Comparison of ENCODE assay signal across 18 mouse cellular contexts in genomic region chr2:164518266-164519170, GRCm38 (mm10). TPM values are rescaled to one million over a fixed set of nuclear protein-coding genes. Genes with fewer than 3 reads are reported as not detected.
DNase-seq lines count a peak whose midpoint lies in the region; ATAC-seq and TF ChIP-seq lines count a peak whose summit lies in the region.
"Had no signal": no experiment of that assay in that cellular context is flagged by ENCODE, and none has a peak within 500 bp of the region (broad histone marks: within the 10 kb centered on the region; RNA-seq: fewer than 3 reads in every experiment).

No protein-coding gene starts in this region.

- H3K27me3 ChIP-seq in heart, embryonic 15.5 days = peaks cover 17% of the 10 kb centered on the region
- no peaks in the 10 kb centered on the region for H3K27me3 ChIP-seq in intestine, embryonic 14.5 days (replicated peaks; ENCODE audit: control insufficient read depth, insufficient read depth, low read length)
- H3K27me3 ChIP-seq in stomach, postnatal 0 days (ENCODE audit: control insufficient read depth, insufficient read depth, low read length) = no peaks in the 10 kb centered on the region
- H3K27me3 ChIP-seq: midbrain, embryonic 13.5 days had no signal

- no peaks in the 10 kb centered on the region for H3K9me3 ChIP-seq in heart, embryonic 15.5 days (replicated peaks)
- H3K9me3 ChIP-seq in intestine, embryonic 14.5 days (ENCODE audit: control insufficient read depth, low read length) = no peaks in the 10 kb centered on the region
- H3K9me3 ChIP-seq in stomach, postnatal 0 days (ENCODE audit: control insufficient read depth, low read length) = no peaks in the 10 kb centered on the region
- H3K9me3 ChIP-seq: midbrain, embryonic 13.5 days had no signal

- 34% methylated on average over 11 of the region's 11 CpGs for WGBS in heart, embryonic 15.5 days
- 32% methylated on average over 11 of the region's 11 CpGs for WGBS in intestine, embryonic 14.5 days
- 34% methylated on average over 11 of the region's 11 CpGs for WGBS in stomach, postnatal 0 days

- peaks cover 9% of the 10 kb centered on the region for H3K4me1 ChIP-seq in heart, embryonic 15.5 days (replicated peaks)
- peaks cover 17% of the 10 kb centered on the region; the same call in 1 of the 2 replicates for H3K4me1 ChIP-seq in intestine, embryonic 14.5 days (replicated peaks; ENCODE audit: control insufficient read depth, insufficient read depth, low read length)
- H3K4me1 ChIP-seq in stomach, postnatal 0 days (replicated peaks; ENCODE audit: control insufficient read depth, insufficient read depth) = no peaks in the 10 kb centered on the region
- H3K4me1 ChIP-seq: midbrain, embryonic 13.5 days had no signal

- no peak overlapping the region for H3K4me2 ChIP-seq in heart, embryonic 15.5 days
- H3K4me2 ChIP-seq in intestine, embryonic 14.5 days (ENCODE audit: low read length) = peak overlapping the region; percentile 13; the same call in 1 of the 2 replicates
- H3K4me2 ChIP-seq in stomach, postnatal 0 days (replicated peaks; ENCODE audit: low read depth) = no peak overlapping the region
- H3K4me2 ChIP-seq: midbrain, embryonic 13.5 days had no signal

- no peak overlapping the region for H3K9ac ChIP-seq in heart, embryonic 15.5 days
- no peak overlapping the region for H3K9ac ChIP-seq in intestine, embryonic 14.5 days (ENCODE audit: low read length)
- H3K9ac ChIP-seq in stomach, postnatal 0 days (ENCODE audit: low read length) = no peak overlapping the region
- H3K9ac ChIP-seq: liver, embryonic 14.5 days; midbrain, embryonic 13.5 days had no signal

- no peak for TF ChIP-seq CTCF in stomach, postnatal 0 days (IDR thresholded peaks at IDR 0.05; ENCODE audit: low read depth)

- H3K27ac ChIP-seq in heart, embryonic 15.5 days = peak overlapping the region; percentile 50
- H3K27ac ChIP-seq in intestine, embryonic 14.5 days (ENCODE audit: low read depth) = peak overlapping the region; percentile 91
- peak overlapping the region; percentile 71 for H3K27ac ChIP-seq in stomach, postnatal 0 days (replicated peaks)
- H3K27ac ChIP-seq: layer of hippocampus, adult 2 months; liver, embryonic 14.5 days; midbrain, embryonic 13.5 days had no signal

- no peak for TF ChIP-seq EP300 in stomach, postnatal 0 days (optimal IDR thresholded peaks at IDR 0.05)

- no peak for ATAC-seq in heart, embryonic 15.5 days (replicated peaks; ENCODE audit: insufficient number of reproducible peaks, insufficient read depth, low FRiP score, low read depth)
- peak; percentile 58 for ATAC-seq in intestine, embryonic 14.5 days (replicated peaks; ENCODE audit: low FRiP score, low TSS enrichment, low read depth)
- ATAC-seq in stomach, postnatal 0 days (ENCODE audit: low FRiP score, low TSS enrichment) = no peak
- ATAC-seq: inflammation-experienced regulatory T-cells, adult 6 months; midbrain, embryonic 13.5 days had no signal

- H3K36me3 ChIP-seq in heart, embryonic 15.5 days = no peaks in the 10 kb centered on the region
- no peaks in the 10 kb centered on the region for H3K36me3 ChIP-seq in intestine, embryonic 14.5 days (ENCODE audit: control insufficient read depth, insufficient read depth, low read length)
- H3K36me3 ChIP-seq in stomach, postnatal 0 days (ENCODE audit: control insufficient read depth, insufficient read depth, low read length) = no peaks in the 10 kb centered on the region
- H3K36me3 ChIP-seq: midbrain, embryonic 13.5 days had no signal

- DNase-seq in heart, adult 11 months = no peak
- DNase-seq in right cerebral cortex, postnatal 14 days = peak; percentile 48
- no peak for DNase-seq in right cerebral cortex, postnatal 25 days
- DNase-seq in intestine, embryonic 14.5 days (ENCODE audit: low spot score) = peak; percentile 80
- no peak for DNase-seq in stomach, postnatal 0 days (ENCODE audit: low spot score)
- DNase-seq in adrenal gland, postnatal 25 days = no peak
- no peak for DNase-seq in urinary bladder, postnatal 25 days (ENCODE audit: low spot score)

- no peak overlapping the region for H3K4me3 ChIP-seq in heart, embryonic 15.5 days
- H3K4me3 ChIP-seq in intestine, embryonic 14.5 days (ENCODE audit: low read depth, low read length) = no peak overlapping the region
- H3K4me3 ChIP-seq in stomach, postnatal 0 days (ENCODE audit: low read depth, low read length) = no peak overlapping the region
- H3K4me3 ChIP-seq: layer of hippocampus, adult 2 months; midbrain, embryonic 13.5 days had no signal

RNA-seq across cellular contexts. Expression of gene Pigt, which starts 21.2 kb away (rescaled TPM):
- polyA plus RNA-seq in heart, embryonic 15.5 days (2015; fragmentation: Nextera tagmentation; extraction: Ambion mirVana) = 42.1 and 54.1 TPM in 2 replicates
- 72.4 and 79.7 TPM in 2 replicates for polyA plus RNA-seq in intestine, embryonic 14.5 days (2014; fragmentation: Nextera tagmentation; extraction: Ambion mirVana)
- polyA plus RNA-seq in stomach, postnatal 0 days (2015; fragmentation: Nextera tagmentation; extraction: Ambion mirVana) = 53.6 and 54.7 TPM in 2 replicates
- 98.3 and 99.7 TPM in 2 replicates for total RNA-seq in adrenal gland, postnatal 25 days (2021)

RNA-seq across cellular contexts. Expression of gene Dbndd2, which starts 32.6 kb away (rescaled TPM):
- 8.6 and 16.5 TPM in 2 replicates for polyA plus RNA-seq in heart, embryonic 15.5 days (2015; fragmentation: Nextera tagmentation; extraction: Ambion mirVana)
- polyA plus RNA-seq in intestine, embryonic 14.5 days (2014; fragmentation: Nextera tagmentation; extraction: Ambion mirVana) = 9.4 and 12.5 TPM in 2 replicates
- polyA plus RNA-seq in stomach, postnatal 0 days (2015; fragmentation: Nextera tagmentation; extraction: Ambion mirVana) = 27.3 and 27.8 TPM in 2 replicates
- 6.3 and 6.4 TPM in 2 replicates for total RNA-seq in adrenal gland, postnatal 25 days (2021)
- total RNA-seq: hematopoietic stem cell, adult 5-6 weeks had no signal

RNA-seq across cellular contexts. Expression of gene Wfdc2, which starts 43.7 kb away (rescaled TPM):
- 10.0 and 39.8 TPM in 2 replicates for polyA plus RNA-seq in heart, embryonic 15.5 days (2015; fragmentation: Nextera tagmentation; extraction: Ambion mirVana)
- polyA plus RNA-seq in intestine, embryonic 14.5 days (2014; fragmentation: Nextera tagmentation; extraction: Ambion mirVana) = 79.5 and 85.7 TPM in 2 replicates
- polyA plus RNA-seq in stomach, postnatal 0 days (2015; fragmentation: Nextera tagmentation; extraction: Ambion mirVana) = 123 and 147 TPM in 2 replicates
- not detected in 2 replicates for total RNA-seq in adrenal gland, postnatal 25 days (2021)
- total RNA-seq: adrenal gland, adult 2 months; common myeloid progenitor, adult 5-6 weeks; granulocyte monocyte progenitor cell, adult 5-6 weeks; layer of hippocampus, adult 2 months had no signal
- polyA plus RNA-seq: inflammation-experienced regulatory T-cells, adult 6 months had no signal

RNA-seq across cellular contexts. Expression of gene Trp53tg5, which starts 45.0 kb away (rescaled TPM):
- not detected in 2 replicates for polyA plus RNA-seq in heart, embryonic 15.5 days (2015; fragmentation: Nextera tagmentation; extraction: Ambion mirVana)
- polyA plus RNA-seq in intestine, embryonic 14.5 days (2014; fragmentation: Nextera tagmentation; extraction: Ambion mirVana) = not detected in 2 replicates
- polyA plus RNA-seq in stomach, postnatal 0 days (2015; fragmentation: Nextera tagmentation; extraction: Ambion mirVana) = not detected in 2 replicates
- not detected in 2 replicates for total RNA-seq in adrenal gland, postnatal 25 days (2021)
- total RNA-seq: adrenal gland, adult 2 months; common myeloid progenitor, adult 5-6 weeks; granulocyte monocyte progenitor cell, adult 5-6 weeks; hematopoietic stem cell, adult 5-6 weeks; layer of hippocampus, adult 2 months; left cerebral cortex, postnatal 10 days had no signal
- polyA plus RNA-seq: adrenal gland, adult 2 months; inflammation-experienced regulatory T-cells, adult 6 months; liver, embryonic 14.5 days; midbrain, embryonic 13.5 days; neural tube, embryonic 14.5 days had no signal

RNA-seq across cellular contexts. Expression of gene Spint3, which starts 54.7 kb away (rescaled TPM):
- polyA plus RNA-seq in heart, embryonic 15.5 days (2015; fragmentation: Nextera tagmentation; extraction: Ambion mirVana) = not detected in 2 replicates
- not detected in 2 replicates for polyA plus RNA-seq in intestine, embryonic 14.5 days (2014; fragmentation: Nextera tagmentation; extraction: Ambion mirVana)
- polyA plus RNA-seq in stomach, postnatal 0 days (2015; fragmentation: Nextera tagmentation; extraction: Ambion mirVana) = not detected in 2 replicates
- not detected in 2 replicates for total RNA-seq in adrenal gland, postnatal 25 days (2021)
- total RNA-seq: adrenal gland, adult 2 months; common myeloid progenitor, adult 5-6 weeks; granulocyte monocyte progenitor cell, adult 5-6 weeks; hematopoietic stem cell, adult 5-6 weeks; layer of hippocampus, adult 2 months; left cerebral cortex, postnatal 10 days had no signal
- polyA plus RNA-seq: adrenal gland, adult 2 months; inflammation-experienced regulatory T-cells, adult 6 months; liver, embryonic 14.5 days; midbrain, embryonic 13.5 days; neural tube, embryonic 14.5 days had no signal

Comparison
In these comparisons a context has a peak if more than half of its experiments do, and no peak if none do; other contexts are left out.
1. DNase-seq: peak in right cerebral cortex, postnatal 14 days (single experiment) and intestine, embryonic 14.5 days (single experiment); none in heart, adult 11 months (single experiment), right cerebral cortex, postnatal 25 days (single experiment), stomach, postnatal 0 days (single experiment), adrenal gland, postnatal 25 days (single experiment) and urinary bladder, postnatal 25 days (single experiment).
2. Peak in every context shown above with its lines, with median percentiles within 50 percentile points of each other: H3K27ac ChIP-seq.